Mouse (Mus musculus) gastrocnemius, adult 2 months (tissue): Measurements from ENCODE around the gene Ccdc191. TPM values are rescaled to one million over a fixed set of nuclear protein-coding genes. Genes with fewer than 3 reads are reported as not detected.

ENCODE experiments used
- DNase-seq: peaks from one replicate; pipeline ENCODE4 v3.0.0; 2022
- H3K27ac ChIP-seq: fragments of 200-600 bp; 2 replicates; pipeline ENCODE4 v1.8.1; 2022; ENCODE audit warnings: mild to moderate bottlenecking
- H3K4me3 ChIP-seq: fragments of 200-600 bp; 2 replicates; pipeline ENCODE4 v1.8.1; 2022; ENCODE audit warnings: mild to moderate bottlenecking, moderate library complexity
- CTCF ChIP-seq: fragments of 200-600 bp; IDR thresholded peaks from 2 replicates; pipeline ENCODE4 v1.8.1; 2022; ENCODE audit warnings: antibody characterized with exemption, mild to moderate bottlenecking, moderate library complexity
- intact Hi-C: fragments of 180-260 bp; cut with DNase I; formaldehyde crosslinking; loops from one replicate; pipeline ENCODE4 v1.15.1; 2025
- total RNA-seq, 2 experiments: library from RNA; stranded (reverse); gene quantifications; 2 replicates each; pipeline ENCODE4 v1.2.3; 2021

The Ccdc191 gene
- total RNA-seq, 2 experiments from 2014 or later: 1.5 to 3.2 TPM

DNA sequence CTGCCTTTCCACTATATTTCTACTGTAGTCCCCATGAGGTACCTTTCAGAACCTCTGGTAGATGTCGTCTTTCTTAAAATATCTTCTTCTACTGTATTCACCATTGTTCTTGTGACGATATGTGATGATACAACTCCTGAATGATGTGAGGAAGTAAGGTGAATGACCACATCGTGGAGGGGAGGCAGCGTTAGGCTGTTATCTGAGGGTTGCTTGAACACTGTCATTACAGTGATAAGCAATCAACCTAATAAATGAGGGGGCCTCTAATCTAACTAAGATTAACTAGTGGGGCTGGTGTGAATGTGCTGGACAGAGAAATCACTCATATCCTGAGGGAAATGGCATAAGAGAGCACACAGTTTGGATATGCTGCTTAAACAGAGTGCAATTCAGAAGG lies 10.5 kb downstream of the Ccdc191 start:
- TF ChIP-seq CTCF: no peak
- Histone ChIP-seq H3K27ac (no peak overlapping the region), H3K4me3 (no peak overlapping the region)
- intact Hi-C loops: no loop called here
- no peak for DNase-seq

DNA sequence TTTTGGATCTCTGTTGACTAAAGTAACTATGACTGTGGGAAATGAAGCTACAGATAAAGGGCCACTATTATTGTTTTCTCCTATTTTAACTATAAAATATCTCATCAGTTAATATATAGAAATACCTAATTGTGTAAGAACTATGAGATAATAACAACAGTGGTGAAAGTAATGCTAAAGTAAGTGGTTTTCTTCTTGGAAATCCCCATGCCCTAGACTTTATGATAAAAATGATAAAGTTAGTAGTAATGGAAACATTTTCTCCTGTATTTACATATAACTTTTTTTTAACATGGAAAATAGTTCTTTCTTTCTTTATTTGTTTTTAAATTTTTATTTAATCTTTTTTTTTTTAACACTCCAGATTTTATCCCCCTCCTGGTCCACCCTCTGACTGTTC lies 11.0 kb downstream of the Ccdc191 start:
- DNase-seq: no peak
- intact Hi-C loops: no loop called here
- Histone ChIP-seq H3K4me3 (no peak overlapping the region), H3K27ac (no peak overlapping the region)
- TF ChIP-seq CTCF: no peak

DNA sequence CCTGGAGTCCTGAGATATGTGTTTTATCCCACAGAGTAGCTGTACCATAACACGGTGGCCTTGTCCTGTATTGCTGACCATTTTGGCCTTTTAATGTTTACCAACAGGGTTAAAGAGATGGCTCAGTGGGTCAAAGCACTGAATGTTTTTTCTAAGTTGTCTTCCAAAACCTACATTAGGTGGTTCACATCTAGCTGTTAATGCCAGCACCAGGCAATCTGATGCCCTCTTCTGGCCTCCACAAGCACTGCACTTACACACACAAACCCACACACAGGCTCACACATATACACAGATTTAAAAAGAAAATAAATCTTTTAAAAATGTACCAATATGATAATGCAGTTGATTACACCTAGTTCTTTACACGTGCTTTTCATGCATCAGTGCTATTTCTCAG lies 19.3 kb downstream of the Ccdc191 start:
- peak; percentile 35 for TF ChIP-seq CTCF
- Histone ChIP-seq H3K4me3 (no peak overlapping the region), H3K27ac (no peak overlapping the region)
- DNase-seq: no peak
- intact Hi-C loops: no loop called here

DNA sequence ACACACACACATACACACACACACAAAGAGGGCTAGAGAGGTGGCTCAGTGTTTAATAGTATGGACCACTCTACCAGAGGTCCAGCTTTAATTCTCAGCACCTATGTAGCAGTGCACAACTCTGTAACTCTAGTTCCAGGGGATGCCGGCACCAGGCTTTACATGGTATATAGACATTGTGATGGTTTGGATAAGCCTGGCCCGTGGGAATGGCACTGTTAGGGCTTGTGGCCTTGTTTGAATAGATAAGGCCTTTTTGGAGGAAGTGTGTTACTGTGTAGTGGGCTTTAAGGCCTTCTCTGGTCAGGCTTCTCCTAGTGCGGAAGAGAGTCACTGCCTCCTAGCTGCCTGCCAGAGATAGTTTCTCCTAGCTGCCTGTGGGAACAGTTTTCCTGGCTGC lies 29.3 kb downstream of the Ccdc191 start:
- Histone ChIP-seq H3K4me3 (no peak overlapping the region), H3K27ac (no peak overlapping the region)
- no peak for TF ChIP-seq CTCF
- no peak for DNase-seq
- intact Hi-C loops: no loop called here

DNA sequence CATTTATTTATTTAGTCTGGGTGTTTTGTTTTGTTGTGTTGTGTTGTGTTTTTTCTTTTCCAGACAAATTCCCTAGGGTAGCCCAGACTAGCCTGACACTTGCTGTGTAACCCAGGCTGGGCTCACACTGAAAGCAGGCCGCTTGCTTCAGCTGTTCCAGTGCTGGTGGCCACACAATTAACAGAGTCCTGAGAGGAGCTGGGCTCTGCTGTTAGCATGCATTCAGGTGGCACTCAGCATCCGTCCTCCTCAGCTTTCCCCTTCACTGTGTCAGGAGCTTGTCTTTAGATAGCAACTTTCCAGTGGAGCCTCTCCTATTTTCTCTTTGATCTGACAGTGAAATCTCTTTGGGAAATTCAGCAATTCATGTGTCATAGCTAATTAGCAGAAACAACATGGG lies 32.4 kb downstream of the Ccdc191 start:
- no peak for TF ChIP-seq CTCF
- DNase-seq: no peak
- H3K4me3 ChIP-seq: no peak overlapping the region
- H3K27ac ChIP-seq: no peak overlapping the region
- intact Hi-C loops: no loop called here

DNA sequence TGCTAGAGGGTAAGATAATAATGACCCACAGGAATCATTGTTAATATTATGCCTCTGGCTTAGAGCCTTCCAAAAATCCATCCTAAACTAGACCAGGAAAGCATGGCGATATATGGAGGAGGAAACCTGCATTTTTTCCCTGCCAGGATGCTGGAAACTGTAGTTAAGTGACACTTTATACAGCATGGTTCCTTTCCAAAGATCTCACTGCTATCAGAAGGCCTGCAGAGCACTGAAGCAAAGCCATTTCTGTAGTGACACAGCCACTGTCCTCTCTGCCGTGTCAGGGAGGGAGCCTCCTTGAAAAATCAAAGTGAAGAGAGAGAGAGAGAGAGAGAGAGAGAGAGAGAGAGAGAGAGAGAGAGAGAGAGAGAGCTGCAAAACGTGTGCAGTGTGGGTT lies 33.0 kb downstream of the Ccdc191 start:
- intact Hi-C loops: no loop called here

DNA sequence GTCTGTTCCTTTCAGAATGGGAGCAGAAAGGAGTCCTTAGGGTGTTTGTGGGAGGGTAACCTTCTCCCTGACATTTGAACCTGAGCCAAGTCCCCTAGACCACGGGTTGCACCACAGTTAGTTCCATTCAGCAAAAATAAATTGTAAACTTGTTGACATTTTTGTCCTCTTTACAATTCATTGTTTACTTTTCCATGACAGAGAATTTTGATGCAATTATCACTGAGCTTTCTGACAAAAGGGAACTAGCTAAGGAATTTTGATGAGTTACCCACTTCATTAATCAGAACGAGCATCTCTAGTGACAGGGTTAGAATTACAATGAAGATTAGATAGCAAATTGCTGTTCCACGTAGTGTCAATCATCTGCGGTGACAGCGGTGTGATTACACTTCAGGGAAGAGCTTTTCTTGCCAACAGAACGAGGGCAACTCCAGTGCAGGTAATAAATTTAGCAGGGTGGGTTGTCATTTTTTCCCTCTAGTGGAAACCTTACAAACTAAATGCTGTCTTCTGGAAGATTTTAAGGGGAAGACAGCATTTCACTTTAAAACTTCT lies 35.5 kb downstream of the Ccdc191 start:
- intact Hi-C loops: no loop called here
- TF ChIP-seq CTCF: no peak

More for the DNA sequence above, 33.0 kb downstream of the Ccdc191 start:
- no peak for DNase-seq
- TF ChIP-seq CTCF: no peak
- no peak overlapping the region for H3K4me3 ChIP-seq
- no peak overlapping the region for H3K27ac ChIP-seq

DNA sequence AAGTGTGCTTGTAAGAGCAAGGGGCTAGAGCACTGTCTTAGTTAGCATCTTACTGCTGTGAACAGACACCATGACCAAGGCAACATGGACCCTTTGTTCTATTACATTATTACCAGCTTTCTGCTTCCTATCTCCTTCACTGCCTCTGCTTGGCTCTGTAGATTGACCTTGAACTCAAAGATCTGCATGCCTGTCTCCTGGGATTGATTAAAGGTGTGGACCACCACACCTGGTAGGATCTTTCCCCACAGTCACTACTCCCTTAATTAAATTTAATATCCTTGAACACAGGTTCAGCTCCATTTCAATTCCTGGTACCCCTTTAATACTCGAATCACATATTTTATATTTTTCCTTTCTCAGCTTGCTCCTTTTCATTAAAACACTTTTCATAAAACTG lies 36.2 kb downstream of the Ccdc191 start:
- Histone ChIP-seq H3K4me3 (no peak overlapping the region), H3K27ac (no peak overlapping the region)
- intact Hi-C loops: no loop called here
- TF ChIP-seq CTCF: no peak
- no peak for DNase-seq

More for the DNA sequence above, 35.5 kb downstream of the Ccdc191 start:
- Histone ChIP-seq H3K4me3 (no peak overlapping the region), H3K27ac (no peak overlapping the region)
- no peak for DNase-seq

DNA sequence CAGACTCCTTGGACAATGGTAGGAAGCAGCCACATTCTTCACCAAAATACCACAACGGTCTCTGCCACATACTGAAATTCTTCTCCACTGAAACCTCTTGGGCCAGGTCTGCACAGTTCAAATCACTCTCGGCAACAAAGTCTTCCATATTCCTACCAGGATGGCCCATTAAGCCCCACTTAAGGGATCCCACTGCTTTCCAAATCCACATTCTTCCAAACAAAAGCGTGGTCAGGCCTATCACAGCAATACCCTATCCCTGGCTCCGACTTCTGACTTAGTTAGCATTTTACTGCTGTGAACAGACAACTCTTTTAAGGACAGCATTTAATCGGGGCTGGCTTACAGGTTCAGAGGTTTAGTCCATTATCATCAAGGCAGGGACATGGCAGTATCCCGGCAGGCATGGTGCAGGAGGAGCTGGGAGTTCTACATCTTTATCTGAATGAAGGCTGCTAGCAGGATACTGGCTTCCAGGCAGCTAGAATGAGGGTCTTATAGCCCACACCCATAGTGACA lies 36.8 kb downstream of the Ccdc191 start, which contains the start of gene Qtrt2:
Gene Qtrt2 (minus strand): TSS at position 469 of the 519 bp plus-strand sequence.
- no peak for TF ChIP-seq CTCF
- no peak for DNase-seq
- Histone ChIP-seq H3K4me3 (no peak within 1 kb of the TSS), H3K27ac (no peak within 1 kb of the TSS)
- intact Hi-C loops: no loop called here

DNA sequence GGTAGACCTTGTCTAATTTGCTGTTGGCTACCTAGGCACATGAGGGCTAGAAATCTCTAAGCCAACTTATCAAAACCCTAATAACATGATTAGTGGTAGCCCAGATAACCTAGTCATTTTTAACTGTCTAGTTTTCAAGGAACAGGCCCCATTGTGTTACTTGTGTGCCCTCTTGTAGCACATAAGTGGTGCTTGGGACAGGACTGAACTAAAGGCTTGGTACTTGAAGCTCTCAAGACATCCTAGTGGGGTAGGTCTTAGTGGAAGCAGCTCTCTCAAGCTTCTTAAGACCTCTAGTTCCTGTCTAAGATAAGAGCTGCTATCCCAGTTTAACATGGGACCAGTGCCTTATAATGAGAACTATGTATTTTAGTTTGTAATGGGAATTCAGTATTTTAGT lies 41.0 kb downstream of the Ccdc191 start:
- H3K27ac ChIP-seq: no peak overlapping the region
- intact Hi-C loops: no loop called here
- no peak for TF ChIP-seq CTCF
- DNase-seq: no peak
- no peak overlapping the region for H3K4me3 ChIP-seq

DNA sequence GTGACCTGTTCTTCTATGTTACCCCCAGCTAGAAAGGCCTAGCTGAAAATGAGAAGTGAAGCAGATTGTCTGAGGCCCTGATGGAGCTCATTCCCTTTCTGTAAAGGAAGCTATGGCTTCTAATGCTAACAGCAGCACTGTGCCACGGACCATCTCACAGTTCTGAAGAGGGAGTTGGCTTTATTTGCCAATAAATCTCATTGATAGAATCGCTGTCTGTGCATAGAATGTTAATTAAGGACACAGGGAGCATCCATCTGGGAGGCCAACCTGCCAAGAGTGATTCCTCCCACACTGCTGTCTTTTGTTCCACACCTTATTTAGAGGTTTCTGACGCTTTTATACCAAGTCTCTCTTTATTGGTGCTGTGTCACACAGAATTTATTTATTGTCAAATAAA lies 41.9 kb downstream of the Ccdc191 start:
- H3K4me3 ChIP-seq: no peak overlapping the region
- no peak for TF ChIP-seq CTCF
- intact Hi-C loops: no loop called here
- DNase-seq: no peak
- H3K27ac ChIP-seq: no peak overlapping the region

DNA sequence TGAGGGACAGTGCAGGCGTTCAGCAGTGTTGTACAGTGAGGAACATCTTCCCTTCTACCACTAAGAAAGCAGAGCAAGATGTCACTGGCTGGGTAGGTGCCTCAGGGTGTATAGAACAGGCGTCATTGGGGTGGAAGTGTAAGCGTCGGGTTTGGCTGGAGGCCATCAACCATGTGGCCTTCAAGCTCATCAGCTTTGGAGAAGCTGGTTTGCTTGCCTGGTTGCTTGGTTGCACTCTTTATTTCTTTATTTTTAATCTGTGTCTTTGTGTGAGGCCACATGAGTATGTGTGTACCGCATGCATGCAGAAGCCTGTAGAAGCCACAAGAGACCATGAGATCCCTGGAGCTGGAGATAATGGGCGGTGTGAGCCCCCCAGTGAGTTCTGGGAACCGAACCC lies 42.7 kb downstream of the Ccdc191 start:
- DNase-seq: no peak
- no peak for TF ChIP-seq CTCF
- no peak overlapping the region for H3K27ac ChIP-seq
- no peak overlapping the region for H3K4me3 ChIP-seq
- intact Hi-C loops: no loop called here

DNA sequence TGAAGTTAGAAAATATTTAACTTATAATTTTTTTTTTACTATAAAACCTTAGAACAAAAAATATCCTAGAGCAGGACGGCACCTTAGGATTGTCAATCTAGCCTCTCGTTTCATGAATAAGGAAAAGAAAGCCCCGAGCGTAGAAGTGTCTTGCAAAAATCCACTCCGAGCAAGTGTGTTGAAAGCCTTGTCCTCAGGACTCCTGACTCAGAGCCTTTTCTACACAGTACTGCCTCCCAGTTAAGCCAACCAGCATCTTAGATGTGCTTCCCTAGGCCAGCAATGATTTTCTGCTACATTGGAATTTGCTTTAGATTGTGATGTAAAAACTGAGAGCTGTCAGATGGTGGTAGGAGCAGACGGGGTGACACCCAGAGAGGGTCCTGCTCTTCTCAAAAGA lies 43.4 kb downstream of the Ccdc191 start:
- TF ChIP-seq CTCF: no peak
- Histone ChIP-seq H3K27ac (no peak overlapping the region), H3K4me3 (no peak overlapping the region)
- no peak for DNase-seq
- intact Hi-C loops: no loop called here

DNA sequence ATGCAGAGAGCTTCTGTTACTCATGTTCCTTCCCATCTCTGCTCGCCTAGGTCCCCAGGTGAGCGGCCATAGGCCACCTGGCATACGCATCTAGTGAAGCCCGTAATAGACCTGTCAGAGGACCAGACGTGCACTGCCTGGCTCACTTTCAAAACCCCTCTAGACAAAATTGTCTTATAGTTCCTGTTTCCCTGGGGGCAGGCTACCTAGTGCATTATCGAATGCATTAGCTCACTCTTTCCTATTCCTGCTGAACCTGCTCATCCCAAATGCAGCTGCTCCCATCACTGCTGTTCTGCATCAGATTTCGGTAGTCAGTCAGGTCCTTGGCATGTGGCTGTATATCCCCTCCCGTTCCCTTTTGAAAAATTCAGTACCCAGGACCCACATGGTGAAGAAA lies 45.3 kb downstream of the Ccdc191 start:
- Histone ChIP-seq H3K4me3 (no peak overlapping the region), H3K27ac (no peak overlapping the region)
- intact Hi-C loops: no loop called here
- no peak for DNase-seq
- no peak for TF ChIP-seq CTCF

DNA sequence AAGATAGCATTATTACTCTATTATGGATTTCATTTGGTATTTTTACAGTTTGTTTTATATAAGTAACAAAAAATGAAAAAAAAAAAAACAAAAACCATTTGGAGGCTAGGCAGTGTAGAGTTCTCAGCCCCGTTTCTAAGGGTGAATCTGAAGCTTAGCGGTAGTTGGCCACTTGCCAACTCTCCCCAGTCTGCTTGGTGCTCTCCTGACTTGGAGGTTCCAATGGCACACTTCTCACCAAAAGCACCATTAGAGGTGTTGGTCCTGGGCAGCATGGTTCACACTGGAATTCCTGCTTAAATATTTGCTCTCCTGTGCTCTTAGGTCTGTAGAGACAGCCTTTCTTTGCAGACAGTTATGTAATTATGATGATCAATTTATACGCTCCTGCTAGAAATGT lies 45.8 kb downstream of the Ccdc191 start:
- intact Hi-C loops: no loop called here
- H3K4me3 ChIP-seq: no peak overlapping the region
- no peak for TF ChIP-seq CTCF
- no peak overlapping the region for H3K27ac ChIP-seq
- no peak for DNase-seq
